Mouse (Mus musculus) ES-E14 (cell line): ENCODE results near the gene Ect2l. TPM values are rescaled to one million over a fixed set of nuclear protein-coding genes. Genes with fewer than 3 reads are reported as not detected.

Experiments
- DNase-seq: peaks from one replicate; pipeline ENCODE4 v3.0.0-alpha.2; 2013; ENCODE audit warnings: low read depth, low spot score
- H3K27ac ChIP-seq: 2 replicates; pipeline ENCODE4 v1.5.1; 2012; ENCODE audit warnings: low read depth, mild to moderate bottlenecking, low read length, moderate library complexity, mixed read lengths; ENCODE audit not compliant: poor library complexity, insufficient read depth, severe bottlenecking
- H3K36me3 ChIP-seq: 2 replicates; pipeline ENCODE4 v1.6.1; 2012; ENCODE audit warnings: mild to moderate bottlenecking, low read length, moderate library complexity, mixed read lengths; ENCODE audit not compliant: control insufficient read depth, poor library complexity, insufficient read depth, severe bottlenecking
- H3K4me1 ChIP-seq, 2 experiments: fragments of 150-350 bp in 1 of 2; sonication (generic) in 1 of 2; 2 replicates each; pipeline ENCODE4 v1.6.1; 2012; ENCODE audit warnings: low read length in 2 of 2, mild to moderate bottlenecking in 1 of 2, mixed read lengths in 1 of 2; ENCODE audit not compliant: control insufficient read depth in 2 of 2, insufficient read depth in 2 of 2, poor library complexity in 1 of 2
- H3K4me3 ChIP-seq, 2 experiments: fragments of 150-350 bp in 1 of 2; sonication (generic) in 1 of 2; 2 replicates each; pipeline ENCODE4 v1.5.1; 2012; ENCODE audit warnings: low read length in 2 of 2, low read depth in 1 of 2, mild to moderate bottlenecking in 1 of 2, mixed read lengths in 1 of 2; ENCODE audit not compliant: insufficient read depth in 1 of 2, poor library complexity in 1 of 2, severe bottlenecking in 1 of 2
- H3K9ac ChIP-seq: 2 replicates; pipeline ENCODE4 v1.6.1; 2012; ENCODE audit warnings: low read depth, mild to moderate bottlenecking, low read length, mixed read lengths; ENCODE audit not compliant: poor library complexity, insufficient read depth, severe bottlenecking
- H3K9me3 ChIP-seq: fragments of 150-350 bp; sonication (generic); 2 replicates; pipeline ENCODE4 v1.6.1; 2012; ENCODE audit warnings: low read depth, mild to moderate bottlenecking, low read length; ENCODE audit not compliant: control insufficient read depth, insufficient read depth
- CHD2 ChIP-seq: IDR thresholded peaks from 2 replicates; pipeline ENCODE4 v1.6.1; 2014; ENCODE audit warnings: mild to moderate bottlenecking, low read depth, low read length, inconsistent platforms
- HCFC1 ChIP-seq: IDR thresholded peaks from 2 replicates; pipeline ENCODE4 v1.6.1; 2012; ENCODE audit warnings: low read length, inconsistent platforms, borderline replicate concordance; ENCODE audit not compliant: insufficient read depth
- MAFK ChIP-seq: IDR thresholded peaks from 2 replicates; pipeline ENCODE4 v1.6.1; 2014; ENCODE audit warnings: mild to moderate bottlenecking, low read depth, low read length, inconsistent platforms; ENCODE audit not compliant: insufficient read depth
- ZC3H11A ChIP-seq: IDR thresholded peaks from 2 replicates; pipeline ENCODE4 v1.6.1; 2012; ENCODE audit warnings: low read depth, mild to moderate bottlenecking, inconsistent platforms, low read length, borderline replicate concordance
- ZNF384 ChIP-seq: IDR thresholded peaks from 2 replicates; pipeline ENCODE4 v1.6.1; 2012; ENCODE audit warnings: low read depth, low read length, inconsistent platforms
- in situ Hi-C, 2 experiments: fragments of 600-800 bp; cut with MboI; formaldehyde crosslinking; loops; one replicate each; pipeline ENCODE4 v1.15.1; 2025; ENCODE audit warnings: low sequenced_read_pairs in 2 of 2, inconsistent platforms in 1 of 2; ENCODE audit not compliant: unreplicated experiment in 2 of 2
- total RNA-seq: library from RNA; depleted of rRNA; stranded (reverse); fragments of 300-350 nt; gene quantifications from 2 replicates; pipeline ENCODE4 v1.2.3, GENCODE M21; 2012

Gene Ect2l
- total RNA-seq, 1 experiment = not detected

DNA sequence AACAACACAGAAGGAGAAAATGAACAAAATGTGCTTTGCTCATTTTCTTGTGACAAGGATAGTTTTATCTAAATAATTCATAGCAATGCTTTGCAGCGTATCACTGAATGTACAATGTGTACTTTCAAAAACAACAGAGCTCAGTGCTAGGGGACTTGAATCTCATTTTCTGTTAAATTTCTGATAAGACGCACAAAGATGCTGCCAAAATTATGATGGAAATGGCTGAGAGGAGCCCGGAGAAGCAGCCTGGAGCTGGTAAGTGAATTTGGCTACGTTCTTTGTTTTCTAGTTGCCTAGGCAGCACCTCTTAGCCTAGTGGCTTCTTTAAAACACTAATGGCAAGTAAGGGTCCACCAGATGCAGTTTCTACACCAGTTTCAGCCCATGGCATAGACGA lies 28.4 kb downstream of the Ect2l start:
- in situ Hi-C loops = loop anchor here (25.0 kb wide), 1 partner anchor 445 kb away; no protein-coding TSS in a partner anchor
- no peak for TF ChIP-seq CHD2
- TF ChIP-seq MAFK = no peak
- TF ChIP-seq ZC3H11A = no peak
- no peak for TF ChIP-seq ZNF384
- no peak for TF ChIP-seq HCFC1
- no peak overlapping the region for H3K4me3 ChIP-seq
- peaks cover 0 to 7% of the 10 kb centered on the region in 2 experiments; a peak in 1 of 4 replicates for H3K4me1 ChIP-seq
- no peaks in the 10 kb centered on the region for H3K9me3 ChIP-seq
- DNase-seq = no peak
- H3K36me3 ChIP-seq = no peaks in the 10 kb centered on the region
- H3K9ac ChIP-seq = no peak overlapping the region
- H3K27ac ChIP-seq = no peak overlapping the region

GRCm38 (mm10) chr10:18177304-18177703 lies 33.4 kb downstream of the Ect2l start:
- in situ Hi-C loops = loop anchor here (25.0 kb wide), 1 partner anchor 440 kb away; no protein-coding TSS in a partner anchor
- H3K9ac ChIP-seq = no peak overlapping the region
- no peak overlapping the region for H3K4me3 ChIP-seq
- H3K4me1 ChIP-seq = no peaks in the 10 kb centered on the region
- TF ChIP-seq ZC3H11A = no peak
- TF ChIP-seq MAFK = no peak
- TF ChIP-seq CHD2 = no peak
- TF ChIP-seq HCFC1 = no peak
- no peak for TF ChIP-seq ZNF384
- DNase-seq = no peak
- H3K9me3 ChIP-seq = no peaks in the 10 kb centered on the region
- no peak overlapping the region for H3K27ac ChIP-seq
- no peaks in the 10 kb centered on the region for H3K36me3 ChIP-seq

DNA sequence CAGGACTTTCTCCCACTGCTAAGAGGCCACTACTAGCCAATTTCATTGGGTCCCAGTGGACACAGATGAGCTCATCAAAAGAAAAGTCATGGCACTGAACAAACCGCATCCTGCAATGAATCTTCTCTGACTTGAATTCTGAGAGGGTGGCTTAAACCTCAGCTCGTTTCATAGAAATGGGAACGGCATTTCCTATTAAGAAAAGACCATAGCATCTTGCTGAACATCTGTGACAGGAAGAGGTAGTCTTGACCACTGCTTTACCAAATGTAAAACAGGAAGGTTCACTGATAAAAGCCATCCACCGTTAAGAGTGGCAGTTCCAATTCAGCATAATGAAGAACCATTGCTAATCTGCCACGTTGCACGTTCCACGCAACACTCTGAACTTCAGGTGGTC lies 34.0 kb downstream of the Ect2l start:
- H3K4me1 ChIP-seq = no peaks in the 10 kb centered on the region
- in situ Hi-C loops = loop anchor here (25.0 kb wide), 1 partner anchor 439 kb away; no protein-coding TSS in a partner anchor
- H3K9ac ChIP-seq = no peak overlapping the region
- H3K9me3 ChIP-seq = no peaks in the 10 kb centered on the region
- H3K36me3 ChIP-seq = no peaks in the 10 kb centered on the region
- no peak for DNase-seq
- no peak overlapping the region for H3K4me3 ChIP-seq
- H3K27ac ChIP-seq = no peak overlapping the region
- TF ChIP-seq ZC3H11A = no peak
- TF ChIP-seq MAFK = no peak
- no peak for TF ChIP-seq CHD2
- TF ChIP-seq HCFC1 = no peak
- no peak for TF ChIP-seq ZNF384

DNA sequence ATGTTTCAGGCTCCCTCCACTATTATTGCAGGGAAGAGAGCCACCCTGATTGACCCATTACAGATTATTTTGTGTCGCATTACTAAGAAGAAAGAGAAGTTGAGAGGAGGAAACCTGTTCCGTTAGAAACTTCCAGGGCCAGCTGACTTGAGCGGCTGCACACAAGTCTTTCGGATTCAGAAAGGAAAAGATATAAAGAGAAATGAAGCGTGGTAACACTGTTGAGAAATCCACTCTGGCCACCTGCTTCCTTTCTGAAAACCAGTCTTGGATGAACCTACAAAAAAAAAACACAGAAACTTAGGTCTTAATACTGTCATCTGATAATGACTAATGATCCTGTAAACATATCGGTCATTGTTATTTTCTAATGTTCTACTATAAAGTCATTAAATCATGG lies 35.6 kb downstream of the Ect2l start:
- in situ Hi-C loops = loop anchor here (25.0 kb wide), 1 partner anchor 438 kb away; no protein-coding TSS in a partner anchor
- Histone ChIP-seq H3K9me3 (no peaks in the 10 kb centered on the region), H3K36me3 (no peaks in the 10 kb centered on the region), H3K27ac (no peak overlapping the region), H3K4me3 (no peak overlapping the region), H3K9ac (no peak overlapping the region), H3K4me1 (no peaks in the 10 kb centered on the region)
- DNase-seq = no peak
- TF ChIP-seq HCFC1 (no peak), ZC3H11A (no peak), MAFK (no peak)

GRCm38 (mm10) chr10:18162435-18162971 lies 48.2 kb downstream of the Ect2l start:
- in situ Hi-C loops = no loop called here
- H3K4me3 ChIP-seq = no peak overlapping the region
- TF ChIP-seq HCFC1 (no peak), MAFK (no peak), ZC3H11A (no peak), ZNF384 (no peak), CHD2 (no peak)
- no peak overlapping the region for H3K27ac ChIP-seq
- no peak overlapping the region for H3K9ac ChIP-seq
- H3K9me3 ChIP-seq = no peaks in the 10 kb centered on the region
- no peaks in the 10 kb centered on the region for H3K36me3 ChIP-seq
- DNase-seq = no peak
- no peaks in the 10 kb centered on the region for H3K4me1 ChIP-seq
